Mouse (Mus musculus): ENCODE data around the gene Azgp1. TPM values are rescaled to one million over a fixed set of nuclear protein-coding genes. Genes with fewer than 3 reads are reported as not detected.
"Not testable (repeated sequence)": the region's sequence is repeated elsewhere in the genome, so short reads cannot be mapped to it uniquely, and the experiment has no call there.

Gene Azgp1
- under 1 TPM in 1 of 2 experiments, not detected in 1; 0.28 TPM for polyA plus RNA-seq (2017; shearing (Covaris generic))

GRCm38 (mm10) chr5:137981300-137981699 is at the start of gene Azgp1:
Azgp1 (plus strand) TSS chr5:137981520.
- no peak for ATAC-seq

GRCm38 (mm10) chr5:137933934-137934333 is 47.4 kb upstream of the Azgp1 start:
- ATAC-seq = not testable (repeated sequence)

GRCm38 (mm10) chr5:137936486-137936885 is 44.8 kb upstream of the Azgp1 start:
- ATAC-seq = no peak

- no peak for ATAC-seq
Observed at GRCm38 (mm10) chr5:137937238-137937637, 44.1 kb upstream of the Azgp1 start.

- ATAC-seq = no peak
Observed at GRCm38 (mm10) chr5:137940948-137941347, 40.4 kb upstream of the Azgp1 start.

GRCm38 (mm10) chr5:137943133-137943532 is 38.2 kb upstream of the Azgp1 start:
- ATAC-seq = no peak

GRCm38 (mm10) chr5:137947303-137947702 is 34.0 kb upstream of the Azgp1 start:
- no peak for ATAC-seq

- ATAC-seq = no peak
Observed at GRCm38 (mm10) chr5:137951218-137951617, 30.1 kb upstream of the Azgp1 start.

- ATAC-seq = no peak
Observed at GRCm38 (mm10) chr5:137956404-137956803, 24.9 kb upstream of the Azgp1 start.

GRCm38 (mm10) chr5:137962945-137963344 is 18.4 kb upstream of the Azgp1 start, which contains the start of gene Gjc3:
Gjc3 (minus strand) TSS chr5:137963098.
- ATAC-seq = no peak

GRCm38 (mm10) chr5:137966492-137966891 is 14.8 kb upstream of the Azgp1 start:
- ATAC-seq = no peak

GRCm38 (mm10) chr5:137973161-137973560 is 8.2 kb upstream of the Azgp1 start:
- ATAC-seq = no peak

GRCm38 (mm10) chr5:137973738-137974137 is 7.6 kb upstream of the Azgp1 start:
- ATAC-seq = no peak

GRCm38 (mm10) chr5:137974724-137975123 is 6.6 kb upstream of the Azgp1 start:
- ATAC-seq = no peak

- no peak for ATAC-seq
Observed at GRCm38 (mm10) chr5:137975434-137975833, 5.9 kb upstream of the Azgp1 start.

- ATAC-seq = no peak
Observed at GRCm38 (mm10) chr5:137977291-137977690, 4.0 kb upstream of the Azgp1 start.

- ATAC-seq = no peak
Observed at GRCm38 (mm10) chr5:137979081-137979480, 2.2 kb upstream of the Azgp1 start.

GRCm38 (mm10) chr5:137986351-137986750 is 5.0 kb downstream of the Azgp1 start:
- ATAC-seq = no peak

- no peak for ATAC-seq
Observed at GRCm38 (mm10) chr5:138009437-138009836, 28.1 kb downstream of the Azgp1 start.

GRCm38 (mm10) chr5:138012382-138012781 is 31.1 kb downstream of the Azgp1 start:
- ATAC-seq = no peak

GRCm38 (mm10) chr5:138016530-138016929 is 35.2 kb downstream of the Azgp1 start:
- no peak for ATAC-seq

GRCm38 (mm10) chr5:138016997-138017396 is 35.7 kb downstream of the Azgp1 start:
- no peak for ATAC-seq

GRCm38 (mm10) chr5:138019577-138019976 is 38.3 kb downstream of the Azgp1 start:
- not testable (repeated sequence) for ATAC-seq

- not testable (repeated sequence) for ATAC-seq
Observed at GRCm38 (mm10) chr5:138020961-138021479, 39.7 kb downstream of the Azgp1 start, which contains the start of the genes Smok3a and Smok3b. Smok3a (plus strand) TSS chr5:138021261. Smok3b (plus strand) TSS chr5:138021429.

Measured in activated CD4-positive, CD25-positive, alpha-beta regulatory T cell, adult 4 months (primary cell).